Mouse (Mus musculus): ENCODE measurements around the gene St14.

- TF ChIP-seq SRF (IDR thresholded peaks at IDR 0.05; ENCODE audit: control insufficient read depth, insufficient read length, low read depth) (no peak), POLR2A (IDR thresholded peaks at IDR 0.05; ENCODE audit: insufficient read length, low read depth) (no peak), POLR2AphosphoS2 (IDR thresholded peaks at IDR 0.05; ENCODE audit: insufficient read length, low read depth) (no peak)
These were observed 3.7 kb downstream of the St14 start for GRCm38 (mm10) chr9:31127876-31128465.
